Comparison of ENCODE assay signal across 22 mouse cellular contexts in the genomic region with DNA sequence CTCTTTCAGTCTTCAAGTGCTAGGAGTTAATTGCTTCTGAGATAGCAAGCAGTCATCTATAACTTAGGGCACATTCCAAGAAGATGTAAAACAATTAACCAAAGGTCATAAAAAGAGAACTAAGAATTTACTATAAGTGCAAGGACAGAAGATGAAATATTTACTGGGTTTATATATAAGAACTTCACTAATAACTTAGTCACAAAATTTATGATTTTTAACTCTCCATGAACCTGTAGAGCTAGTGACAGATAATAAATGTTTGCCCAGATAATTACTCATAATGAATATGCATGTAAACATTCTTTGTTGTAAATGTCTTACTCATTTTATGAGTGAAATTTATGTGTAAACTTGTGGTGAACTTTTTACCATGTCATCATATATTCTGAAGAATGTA.
DNase-seq lines count a peak whose midpoint lies in the region; ATAC-seq and TF ChIP-seq lines count a peak whose summit lies in the region.
"Had no signal": no experiment of that assay in that cellular context is flagged by ENCODE, and none has a peak within 500 bp of the region (broad histone marks: within the 10 kb centered on the region; RNA-seq: fewer than 3 reads in every experiment).

No protein-coding gene starts in this region.

- H3K9me3 ChIP-seq in kidney, embryonic 14.5 days (ENCODE audit: control insufficient read depth, low read length), result no peaks in the 10 kb centered on the region
- H3K9me3 ChIP-seq in kidney, embryonic 15.5 days (replicated peaks), result no peaks in the 10 kb centered on the region
- 0 out of 2 replicates have a peak, but pooled peaks cover 2% of the 10 kb centered on the region for H3K9me3 ChIP-seq in kidney, embryonic 16.5 days (ENCODE audit: low read length)
- H3K9me3 ChIP-seq in kidney, postnatal 0 days (replicated peaks; ENCODE audit: low read length), result no peaks in the 10 kb centered on the region

- H3K36me3 ChIP-seq in kidney, embryonic 14.5 days (ENCODE audit: control insufficient read depth, insufficient read depth, low read length), result no peaks in the 10 kb centered on the region
- H3K36me3 ChIP-seq in kidney, embryonic 15.5 days, result no peaks in the 10 kb centered on the region
- no peaks in the 10 kb centered on the region for H3K36me3 ChIP-seq in kidney, embryonic 16.5 days (ENCODE audit: insufficient read depth, low read length)
- no peaks in the 10 kb centered on the region for H3K36me3 ChIP-seq in kidney, postnatal 0 days (ENCODE audit: insufficient read depth, low read length)
- no peaks in the 10 kb centered on the region for H3K36me3 ChIP-seq in kidney, adult 2 months (ENCODE audit: control insufficient read depth, insufficient read depth, low read length)
- H3K36me3 ChIP-seq: G1E had no signal

- TF ChIP-seq POLR2A in kidney, adult 2 months (IDR thresholded peaks at IDR 0.05; ENCODE audit: low read depth, low read length), result no peak

- H3K4me1 ChIP-seq in kidney, embryonic 14.5 days (ENCODE audit: control insufficient read depth, insufficient read depth, low read length), result no peaks in the 10 kb centered on the region
- no peaks in the 10 kb centered on the region for H3K4me1 ChIP-seq in kidney, embryonic 15.5 days
- H3K4me1 ChIP-seq in kidney, embryonic 16.5 days (ENCODE audit: insufficient read depth, low read length), result no peaks in the 10 kb centered on the region
- no peaks in the 10 kb centered on the region for H3K4me1 ChIP-seq in kidney, postnatal 0 days (replicated peaks; ENCODE audit: insufficient read depth, low read length)
- H3K4me1 ChIP-seq in kidney, adult 2 months (ENCODE audit: control insufficient read depth, insufficient read depth, low read length), result no peaks in the 10 kb centered on the region

- 0 out of 2 replicates have a peak, but pooled peaks have one; percentile 35 for ATAC-seq in kidney, embryonic 14.5 days (ENCODE audit: low FRiP score, low TSS enrichment)
- peak; percentile 66; the same call in 1 of the 2 replicates for ATAC-seq in kidney, embryonic 15.5 days (replicated peaks; ENCODE audit: low FRiP score)
- ATAC-seq in kidney, embryonic 16.5 days (ENCODE audit: low FRiP score, low TSS enrichment), result peak; percentile 27; the same call in 1 of the 2 replicates
- ATAC-seq in kidney, postnatal 0 days (replicated peaks; ENCODE audit: low FRiP score, low read depth), result no peak
- ATAC-seq: activated CD4-positive, CD25-positive, alpha-beta regulatory T cell, adult 4 months; CD4-positive, CD25-positive, alpha-beta regulatory T cell, adult 4 months; Patski had no signal

- no peak overlapping the region for H3K27ac ChIP-seq in kidney, embryonic 14.5 days (ENCODE audit: low read depth, low read length)
- no peak overlapping the region for H3K27ac ChIP-seq in kidney, embryonic 15.5 days
- H3K27ac ChIP-seq in kidney, embryonic 16.5 days (ENCODE audit: low read length), result no peak overlapping the region
- no peak overlapping the region for H3K27ac ChIP-seq in kidney, postnatal 0 days
- no peak overlapping the region for H3K27ac ChIP-seq in kidney, adult 2 months (ENCODE audit: insufficient read depth, low read depth, low read length)

- TF ChIP-seq CTCF in kidney, postnatal 0 days (IDR thresholded peaks at IDR 0.05; ENCODE audit: low read depth), result no peak
- TF ChIP-seq CTCF in kidney, adult 2 months (conservative IDR thresholded peaks at IDR 0.05; ENCODE audit: insufficient read depth, insufficient read length, low read depth, low read length), result no peak

- DNase-seq in kidney, adult 11 months, result no peak
- no peak for DNase-seq in kidney, adult 9 months
- DNase-seq in kidney, postnatal 4 days, result no peak
- DNase-seq in kidney, postnatal 0 days (ENCODE audit: low spot score), result peak; percentile 66
- DNase-seq in kidney, adult 2 months, result no peak
- DNase-seq: adrenal gland, adult 2 months; adrenal gland, adult 8-10 months; adrenal gland, postnatal 10 days; adrenal gland, postnatal 14 days; adrenal gland, postnatal 25 days; adrenal gland, postnatal 36 days; B cell, adult 2 months; cerebellum, adult 11 months; cerebellum, adult 11-12 months had no signal

- no peaks in the 10 kb centered on the region for H3K27me3 ChIP-seq in kidney, embryonic 14.5 days (ENCODE audit: control insufficient read depth, insufficient read depth, low read length)
- H3K27me3 ChIP-seq in kidney, embryonic 15.5 days, result no peaks in the 10 kb centered on the region
- H3K27me3 ChIP-seq in kidney, embryonic 16.5 days (ENCODE audit: insufficient read depth, low read length), result no peaks in the 10 kb centered on the region
- no peaks in the 10 kb centered on the region for H3K27me3 ChIP-seq in kidney, postnatal 0 days (ENCODE audit: insufficient read depth, low read length)
- H3K27me3 ChIP-seq in kidney, adult 2 months (replicated peaks; ENCODE audit: control insufficient read depth, insufficient read depth, low read length), result no peaks in the 10 kb centered on the region
- H3K27me3 ChIP-seq: CH12.LX, Patski had no signal

- no peak overlapping the region for H3K4me3 ChIP-seq in kidney, embryonic 14.5 days (ENCODE audit: low read length)
- H3K4me3 ChIP-seq in kidney, embryonic 15.5 days (replicated peaks), result no peak overlapping the region
- H3K4me3 ChIP-seq in kidney, embryonic 16.5 days (ENCODE audit: low read length), result no peak overlapping the region
- H3K4me3 ChIP-seq in kidney, postnatal 0 days (replicated peaks; ENCODE audit: low read depth, low read length), result no peak overlapping the region
- H3K4me3 ChIP-seq in kidney, adult 2 months (ENCODE audit: insufficient read depth, low read depth, low read length), result no peak overlapping the region

- H3K9ac ChIP-seq in kidney, embryonic 14.5 days (ENCODE audit: low read depth, low read length), result no peak overlapping the region
- H3K9ac ChIP-seq in kidney, embryonic 15.5 days, result no peak overlapping the region
- no peak overlapping the region for H3K9ac ChIP-seq in kidney, embryonic 16.5 days (replicated peaks; ENCODE audit: low read length)
- H3K9ac ChIP-seq in kidney, postnatal 0 days (ENCODE audit: low read depth, low read length), result no peak overlapping the region

- no peak overlapping the region for H3K4me2 ChIP-seq in kidney, embryonic 14.5 days (replicated peaks; ENCODE audit: low read depth, low read length)
- no peak overlapping the region for H3K4me2 ChIP-seq in kidney, embryonic 15.5 days
- H3K4me2 ChIP-seq in kidney, embryonic 16.5 days (replicated peaks; ENCODE audit: low read depth, low read length), result no peak overlapping the region
- no peak overlapping the region for H3K4me2 ChIP-seq in kidney, postnatal 0 days (ENCODE audit: low read length)
